Mouse (Mus musculus) heart, adult 2 months (tissue): ENCODE data around the gene Hpse.

Experiments
- CTCF ChIP-seq: fragments of 200-600 bp; IDR thresholded peaks from 2 replicates; pipeline ENCODE4 v1.8.1; 2022; ENCODE audit warnings: antibody characterized with exemption, mild to moderate bottlenecking, moderate library complexity
- EP300 ChIP-seq: fragments of 200-500 bp; IDR thresholded peaks from 2 replicates; pipeline ENCODE4 v1.6.1; 2011; ENCODE audit warnings: low read depth, low read length, control low read depth; ENCODE audit not compliant: insufficient read depth
- POLR2A ChIP-seq: fragments of 200-500 bp; IDR thresholded peaks from 2 replicates; pipeline ENCODE4 v1.6.1; 2011; ENCODE audit warnings: mild to moderate bottlenecking, low read depth, low read length, control low read depth; ENCODE audit not compliant: insufficient read depth

GRCm38 (mm10) chr5:100761736-100762135 is 42.2 kb upstream of the Hpse start:
- TF ChIP-seq CTCF (no peak), POLR2A (no peak), EP300 (no peak)
